Mouse (Mus musculus): ENCODE measurements around the gene Adap2.
"Not testable (repeated sequence)": the region's sequence is repeated elsewhere in the genome, so short reads cannot be mapped to it uniquely, and the experiment has no call there.

Gene Adap2

DNA sequence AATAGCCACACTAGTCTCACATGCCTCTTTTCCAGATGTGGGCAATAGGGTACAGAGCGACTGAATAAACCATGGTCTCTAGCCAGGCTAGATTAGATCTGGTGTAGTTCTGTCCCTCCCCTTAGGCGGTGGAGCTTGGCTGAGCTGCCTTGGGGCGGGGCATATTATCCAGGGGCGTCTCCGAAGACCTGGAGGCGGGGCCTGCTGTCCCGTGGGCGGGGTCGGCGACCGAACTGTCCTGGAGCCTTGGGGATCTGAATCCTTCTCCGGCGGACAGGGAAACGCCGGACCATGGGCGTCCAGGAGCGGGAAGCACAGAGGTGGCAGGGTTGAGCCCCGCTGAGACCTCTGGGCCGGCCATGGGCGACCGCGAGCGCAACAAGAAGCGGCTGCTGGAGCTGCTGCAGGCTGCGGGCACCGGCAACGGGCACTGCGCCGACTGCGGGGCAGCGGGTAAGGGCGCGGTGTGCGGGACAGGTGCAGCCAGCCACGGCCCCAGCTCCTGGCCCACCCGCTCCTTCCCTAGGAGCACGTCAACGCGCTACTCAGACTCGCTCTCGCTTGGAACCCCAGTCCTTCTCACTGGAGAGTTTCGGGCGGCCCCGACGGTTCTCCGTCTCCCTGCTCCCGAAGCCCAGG is at the start of gene Adap2:
Gene Adap2 (plus strand): TSS at position 249 of the 639 bp plus-strand sequence.
- peak; percentile 93 for DNase-seq (ENCODE audit: low spot score)

DNA sequence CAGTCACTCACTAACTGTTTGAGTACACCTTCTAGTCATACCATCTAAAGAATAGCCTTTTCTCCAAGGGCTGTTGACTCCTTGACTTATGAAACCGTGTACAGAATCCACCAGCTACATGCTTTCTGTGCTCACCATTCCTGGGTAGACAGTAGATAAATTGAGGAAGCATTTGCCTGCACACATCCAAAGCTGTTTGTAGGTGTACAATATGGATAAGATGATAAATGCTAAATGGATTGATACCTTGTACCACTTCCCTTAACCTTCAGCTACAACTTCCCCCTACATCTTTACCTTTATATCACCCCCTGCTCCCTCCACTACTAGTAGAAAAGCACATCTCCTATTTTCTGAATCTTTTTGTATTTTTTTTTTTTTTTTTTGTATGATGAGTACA is 49.5 kb upstream of the Adap2 start:
- DNase-seq (ENCODE audit: low spot score) = no peak

DNA sequence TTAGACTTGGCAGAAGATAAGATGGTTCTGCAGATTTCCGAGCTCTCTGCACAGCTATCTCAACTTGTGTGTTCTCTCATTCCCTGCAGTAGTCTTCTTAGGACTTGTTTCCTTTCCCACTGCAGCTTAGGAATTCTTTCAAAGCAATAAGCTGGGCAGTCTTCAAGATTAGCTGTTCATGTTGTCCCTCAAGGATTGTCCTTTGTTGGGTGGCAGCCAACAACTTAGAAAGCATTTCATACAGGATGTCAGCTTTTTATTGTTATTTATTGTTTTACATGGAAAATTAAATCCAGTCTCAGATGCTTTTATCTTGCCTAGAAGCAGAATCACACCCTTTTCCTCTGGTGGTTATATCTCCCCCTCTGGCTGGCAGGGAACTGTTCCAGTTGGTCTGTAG is 37.5 kb upstream of the Adap2 start:
- DNase-seq (ENCODE audit: low spot score) = no peak

DNA sequence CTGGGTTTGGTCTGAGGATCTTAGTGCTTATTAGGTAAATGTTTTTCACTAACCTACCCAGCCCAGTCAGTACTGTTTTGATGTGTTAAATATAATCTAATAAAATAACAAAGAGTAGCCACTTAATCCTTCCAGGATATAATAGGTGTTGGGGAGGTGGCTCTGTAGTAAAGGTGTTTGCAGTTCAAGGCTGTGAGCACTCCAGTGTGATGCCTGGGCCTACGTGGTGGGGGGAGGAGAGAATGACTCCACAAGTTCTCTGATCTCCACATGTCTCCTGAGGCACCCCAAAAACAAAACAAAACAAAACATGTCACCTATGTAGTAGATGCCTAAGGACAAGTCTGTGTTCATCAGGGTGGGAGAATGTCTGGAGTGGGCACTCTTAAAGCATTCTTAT is 21.9 kb upstream of the Adap2 start:
- DNase-seq (ENCODE audit: low spot score) = no peak

DNA sequence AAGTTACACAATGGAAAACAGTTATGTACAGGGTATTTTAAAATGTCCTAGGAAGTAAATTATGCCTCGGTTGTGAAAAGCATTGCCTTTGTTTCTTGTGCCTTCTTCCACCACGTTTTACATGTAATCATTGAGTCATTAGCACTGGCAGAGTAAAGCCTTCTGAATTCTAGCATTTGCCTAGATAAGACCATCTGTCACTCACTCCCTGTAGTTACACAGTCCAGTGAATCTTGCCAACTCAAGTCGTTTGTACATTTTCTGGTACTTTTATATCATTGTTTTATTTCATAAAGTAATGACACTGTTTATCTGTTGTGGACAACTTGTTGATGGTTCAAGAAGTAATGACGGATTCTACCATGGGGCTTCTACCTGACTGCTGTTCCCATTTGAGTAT is 19.2 kb upstream of the Adap2 start:
- DNase-seq (ENCODE audit: low spot score) = no peak

DNA sequence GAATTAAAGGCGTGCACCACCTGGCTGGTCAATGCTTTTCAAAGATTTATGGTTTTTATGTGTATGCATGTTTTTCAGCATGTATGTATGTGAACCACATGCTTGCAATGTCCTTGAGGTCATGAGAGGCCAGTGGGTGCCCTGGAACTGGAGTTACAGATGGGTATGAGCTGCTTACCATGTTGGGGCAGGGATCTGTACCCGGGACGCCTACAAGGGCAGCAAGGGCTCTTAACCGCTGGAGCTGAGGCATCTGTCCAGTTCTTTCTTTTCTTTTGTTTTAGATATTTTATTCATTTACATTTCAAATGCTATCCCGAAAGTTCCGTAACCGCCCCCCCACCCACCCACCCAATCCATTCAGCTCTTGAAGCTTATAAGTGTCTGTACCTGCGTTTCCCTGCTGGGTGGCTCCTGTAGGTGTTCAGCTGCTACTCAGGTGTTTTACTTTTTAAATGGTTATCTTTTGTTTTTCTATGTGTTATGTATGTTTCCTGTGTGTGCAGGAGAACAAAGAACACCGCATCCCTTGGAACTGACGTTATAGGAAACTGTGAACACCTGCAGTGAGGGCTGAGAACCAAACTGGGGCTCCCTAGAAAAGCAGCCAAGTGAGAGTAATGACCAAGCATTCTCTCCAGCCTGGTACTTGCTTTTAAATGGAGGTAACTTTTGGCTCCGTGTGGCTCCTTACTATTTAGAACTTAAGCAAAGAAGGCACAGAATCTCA is 17.8 kb upstream of the Adap2 start:
- no peak for DNase-seq (ENCODE audit: low spot score)

DNA sequence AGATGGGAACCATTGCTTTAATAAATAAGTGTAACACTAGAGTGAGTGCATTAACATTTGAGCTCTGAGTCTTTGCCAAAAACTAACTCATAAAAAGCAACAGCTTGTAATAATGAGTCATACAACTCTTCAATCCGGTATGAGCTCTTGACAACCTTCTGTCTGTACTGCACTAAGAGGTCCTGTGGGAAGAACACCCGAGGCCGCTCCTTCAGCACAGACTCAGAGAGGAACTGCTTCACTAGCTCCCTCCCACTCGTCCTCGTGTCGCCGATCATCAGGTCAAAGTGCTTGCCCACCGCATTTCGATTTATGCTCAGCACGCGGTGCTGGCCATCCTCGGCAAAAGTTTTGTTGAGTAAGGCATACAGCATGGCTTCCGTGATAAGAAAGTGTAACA is 17.1 kb upstream of the Adap2 start:
- DNase-seq (ENCODE audit: low spot score) = no peak

DNA sequence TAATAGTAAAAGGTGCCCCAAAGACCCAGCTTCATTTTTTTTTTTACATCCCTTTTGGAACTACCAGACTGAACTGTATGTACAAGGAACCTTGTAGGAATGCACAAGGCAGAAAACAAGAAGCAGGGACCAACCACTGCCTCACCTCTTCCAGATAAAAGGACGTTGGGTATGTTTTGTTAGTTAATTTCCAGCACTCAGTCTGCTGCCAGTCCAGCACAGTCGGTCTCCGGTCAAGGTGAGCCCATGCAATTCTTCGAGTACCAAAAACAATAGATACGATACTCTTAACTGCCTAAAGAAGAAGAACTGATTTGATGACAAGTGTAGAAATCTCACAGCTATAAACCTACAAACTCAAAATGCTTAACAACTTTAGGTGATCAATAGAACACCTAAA is 16.1 kb upstream of the Adap2 start:
- no peak for DNase-seq (ENCODE audit: low spot score)

DNA sequence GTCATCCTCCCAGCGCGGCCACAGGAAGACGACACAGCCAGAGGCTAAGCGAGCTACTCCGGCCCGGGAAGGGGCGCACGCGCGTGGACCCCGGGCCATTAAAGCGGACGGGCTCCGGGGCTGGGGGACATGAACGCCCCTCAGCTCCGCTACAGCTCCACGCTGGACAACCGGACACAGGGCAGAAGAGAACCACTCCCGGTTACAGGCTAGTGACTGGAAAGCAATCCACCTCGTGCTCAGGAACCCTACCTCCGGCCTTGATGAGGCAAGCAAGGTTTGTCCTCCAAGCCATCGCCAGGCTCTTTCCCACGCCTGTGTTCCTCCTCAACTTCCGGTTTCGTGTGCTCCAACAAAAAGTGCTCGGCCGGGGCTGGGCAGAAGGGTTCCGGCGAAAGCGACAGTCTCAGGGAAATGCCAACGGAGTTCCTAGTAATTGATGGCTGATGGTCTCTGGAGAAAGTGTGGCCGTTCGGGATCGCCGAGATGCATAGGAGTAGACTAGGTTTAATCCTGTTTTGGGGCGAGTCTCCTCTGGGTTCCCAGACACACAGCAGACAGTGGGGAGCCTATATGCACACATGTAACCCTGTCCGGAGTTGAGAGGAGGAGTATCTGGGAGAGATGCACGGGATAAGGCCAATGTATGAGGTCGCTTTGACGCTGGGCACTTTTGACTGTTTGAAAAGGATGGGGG is 11.9 kb upstream of the Adap2 start, which contains the start of gene Tefm:
Gene Tefm (minus strand): TSS at position 351 of the 697 bp plus-strand sequence.
- peak; percentile 79 for DNase-seq (ENCODE audit: low spot score)

DNA sequence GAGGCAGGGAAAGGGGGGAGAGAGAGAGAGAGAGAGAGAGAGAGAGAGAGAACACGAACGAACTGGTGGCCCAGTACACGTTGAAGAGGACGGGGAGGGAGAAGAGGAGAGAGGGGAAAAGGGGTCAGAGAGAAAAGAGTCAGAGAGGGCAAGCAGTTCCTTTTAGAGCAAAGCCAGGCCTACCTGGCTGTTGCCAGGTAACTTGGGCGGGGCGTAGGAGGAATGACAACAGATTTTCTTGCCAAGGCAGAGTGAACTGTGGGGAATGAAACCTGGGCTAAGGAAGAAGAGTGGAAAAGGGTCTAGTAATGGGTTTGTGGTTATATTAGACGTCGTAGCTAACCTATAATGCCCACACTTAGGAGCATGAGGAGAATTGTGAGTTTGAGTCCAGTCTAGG is 11.0 kb upstream of the Adap2 start:
- no peak for DNase-seq (ENCODE audit: low spot score)

DNA sequence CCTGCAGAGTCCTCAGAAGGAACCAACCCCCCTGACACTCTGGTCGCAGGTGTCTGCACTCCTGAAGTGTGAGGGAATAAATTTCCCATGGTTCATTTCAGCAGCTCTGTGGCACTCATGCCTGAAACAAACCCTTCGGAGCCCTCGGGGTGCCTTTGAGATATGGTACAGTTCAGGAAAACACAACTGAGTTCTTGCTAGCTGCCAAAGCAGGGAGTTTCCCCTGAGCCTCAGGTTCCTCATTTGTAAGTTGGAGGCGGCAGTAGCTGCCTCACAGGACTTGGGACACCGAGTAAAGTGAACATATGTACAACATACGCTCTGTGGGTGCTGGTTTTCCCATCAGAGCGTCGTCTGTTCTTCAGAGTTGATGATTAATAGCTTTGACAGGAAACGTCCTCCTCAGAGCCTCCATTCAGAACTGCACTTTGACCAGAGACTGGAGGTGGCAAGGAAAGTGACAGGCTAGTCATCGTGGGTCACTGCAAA is 8.1 kb upstream of the Adap2 start:
- DNase-seq (ENCODE audit: low spot score) = peak; percentile 44

DNA sequence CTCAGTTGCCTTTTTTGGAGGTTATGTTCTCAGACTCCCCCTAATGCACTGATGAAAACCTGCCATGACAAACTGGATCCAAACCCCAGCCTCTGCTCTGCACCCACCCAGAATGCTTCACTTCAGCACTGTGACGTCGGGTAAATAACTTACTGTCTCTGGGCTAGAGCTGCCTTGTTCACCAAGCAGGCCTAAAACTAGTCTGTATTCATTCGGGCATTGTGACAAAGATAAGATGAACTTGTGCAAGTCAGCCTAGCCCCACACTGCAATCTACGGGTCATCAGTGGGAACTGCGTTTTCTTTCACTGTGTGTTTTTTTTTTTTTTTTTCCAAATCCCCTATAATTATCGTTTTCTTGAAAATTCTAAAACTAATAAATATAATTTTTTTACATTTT is 6.2 kb upstream of the Adap2 start:
- DNase-seq (ENCODE audit: low spot score) = no peak

DNA sequence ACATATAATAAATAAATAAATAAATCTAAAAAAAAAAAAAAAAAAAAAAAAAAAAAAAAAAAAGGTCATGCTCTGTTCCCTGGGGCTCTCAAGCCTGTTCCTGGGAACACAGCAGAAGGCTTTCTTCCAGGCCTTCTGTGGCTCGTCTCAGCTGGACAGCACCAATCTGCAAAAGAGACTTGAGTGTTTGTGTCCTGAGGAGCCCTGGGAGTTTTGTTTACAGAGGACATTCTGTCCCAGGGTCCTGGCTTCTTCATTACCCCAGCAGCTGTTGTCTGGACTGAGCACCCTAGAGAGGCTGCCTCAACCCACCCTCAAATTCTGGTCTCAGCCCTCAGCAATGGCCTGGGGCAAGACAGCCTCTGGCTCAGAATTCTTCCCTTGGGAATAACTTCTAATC is 5.6 kb upstream of the Adap2 start:
- peak; percentile 68 for DNase-seq (ENCODE audit: low spot score)

DNA sequence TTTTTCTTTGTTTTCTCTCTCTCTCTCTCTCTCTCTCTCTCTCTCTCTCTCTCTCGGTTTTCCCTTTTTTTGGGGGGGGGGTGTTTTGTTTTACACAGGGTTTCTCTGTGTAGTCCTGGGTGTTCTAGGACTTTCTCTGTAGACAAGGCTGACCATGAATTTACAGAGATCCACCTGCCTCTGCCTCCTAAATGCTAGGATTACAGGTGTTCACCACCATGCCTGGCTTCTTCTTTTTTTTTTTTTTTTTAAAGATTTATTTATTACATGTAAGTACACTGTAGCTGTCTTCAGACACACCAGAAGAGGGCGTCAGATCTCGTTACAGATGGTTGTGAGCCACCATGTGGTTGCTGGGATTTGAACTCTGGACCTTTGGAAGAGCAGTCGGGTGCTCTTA is 4.9 kb upstream of the Adap2 start:
- DNase-seq (ENCODE audit: low spot score) = not testable (repeated sequence)

DNA sequence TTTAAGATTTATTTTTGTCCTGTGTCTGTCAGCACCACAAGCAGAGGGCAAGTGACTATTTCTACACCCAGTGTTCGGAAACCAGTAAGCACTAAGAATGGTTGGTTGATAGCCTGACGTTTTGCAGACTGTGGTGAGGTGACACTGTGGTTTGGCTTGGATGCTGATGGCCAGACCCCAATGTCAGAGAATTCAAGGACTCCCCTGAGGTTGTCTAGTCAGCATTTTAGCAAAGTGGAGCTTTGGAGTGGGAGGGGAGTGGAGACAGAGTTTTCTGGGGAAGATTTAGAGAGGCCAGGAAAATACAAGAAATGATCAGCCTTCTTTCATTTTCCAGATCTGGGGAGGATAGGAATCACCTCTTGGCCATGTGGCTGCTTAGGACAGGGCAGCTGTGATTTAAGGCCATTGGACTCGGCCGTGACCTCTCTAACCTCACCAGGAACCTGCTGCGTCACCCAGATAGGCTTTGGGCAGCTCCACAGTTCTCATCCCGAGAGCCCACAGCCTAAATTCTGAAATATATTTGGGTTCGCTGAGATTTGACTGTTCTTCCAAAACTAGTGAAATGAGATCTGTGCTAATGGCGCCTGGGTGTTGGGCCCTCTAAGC is 4.4 kb upstream of the Adap2 start:
- DNase-seq (ENCODE audit: low spot score) = no peak

DNA sequence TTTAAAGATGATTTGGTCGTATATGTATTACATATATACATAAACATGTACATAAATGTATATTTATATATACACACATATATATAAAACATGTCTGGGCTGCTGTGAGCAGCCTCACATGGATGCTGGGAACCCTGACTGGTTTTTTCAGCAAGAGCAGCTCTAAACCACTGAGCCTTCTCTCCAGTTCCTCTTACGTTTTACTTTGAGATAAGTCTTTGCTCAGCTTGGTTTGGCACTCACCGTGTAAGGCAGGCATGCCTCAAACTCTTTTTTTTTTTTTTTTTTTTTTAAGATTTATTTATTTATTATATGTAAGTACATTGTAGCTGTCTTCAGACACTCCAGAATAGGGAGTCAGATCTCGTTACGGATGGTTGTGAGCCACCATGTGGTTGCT is 3.3 kb upstream of the Adap2 start:
- DNase-seq (ENCODE audit: low spot score) = no peak

DNA sequence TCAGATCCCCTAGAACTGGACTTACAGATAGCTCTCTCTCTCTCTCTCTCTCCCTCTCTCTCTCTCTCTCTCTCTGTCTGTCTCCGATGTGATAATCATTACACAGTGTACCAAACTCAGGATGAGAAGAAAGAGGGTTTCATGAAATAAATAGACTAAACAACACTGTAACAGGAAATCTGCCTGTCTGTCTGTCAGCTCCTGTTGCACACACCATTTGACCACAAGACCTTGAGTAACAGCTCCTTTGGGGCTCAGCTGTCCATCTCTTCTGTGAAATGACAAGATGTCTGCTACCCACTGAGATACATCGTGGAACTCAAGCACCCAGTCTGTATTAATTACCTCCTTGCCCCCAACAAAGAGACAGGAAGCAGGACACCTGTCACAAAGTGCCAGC is 2.4 kb upstream of the Adap2 start:
- no peak for DNase-seq (ENCODE audit: low spot score)

DNA sequence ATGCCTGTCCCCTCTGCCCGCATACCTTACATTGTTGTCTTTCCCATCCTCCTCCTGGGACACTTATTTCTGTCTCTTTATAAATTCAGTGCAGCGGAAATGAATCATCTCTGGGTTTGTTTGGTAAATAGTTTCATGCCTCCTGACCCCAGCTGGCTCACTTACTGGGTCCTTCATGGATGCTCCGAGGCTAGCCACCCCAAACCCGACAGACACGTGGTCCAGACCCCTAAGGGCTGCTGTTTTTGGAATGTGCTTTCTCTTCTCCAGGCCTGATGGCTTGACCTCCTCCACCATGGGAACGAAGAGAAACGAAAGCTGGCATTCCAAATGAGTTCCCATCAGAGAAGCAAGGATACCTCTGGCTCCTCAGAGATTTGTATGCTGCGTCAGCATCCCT is 1.5 kb upstream of the Adap2 start:
- DNase-seq (ENCODE audit: low spot score) = peak; percentile 55

DNA sequence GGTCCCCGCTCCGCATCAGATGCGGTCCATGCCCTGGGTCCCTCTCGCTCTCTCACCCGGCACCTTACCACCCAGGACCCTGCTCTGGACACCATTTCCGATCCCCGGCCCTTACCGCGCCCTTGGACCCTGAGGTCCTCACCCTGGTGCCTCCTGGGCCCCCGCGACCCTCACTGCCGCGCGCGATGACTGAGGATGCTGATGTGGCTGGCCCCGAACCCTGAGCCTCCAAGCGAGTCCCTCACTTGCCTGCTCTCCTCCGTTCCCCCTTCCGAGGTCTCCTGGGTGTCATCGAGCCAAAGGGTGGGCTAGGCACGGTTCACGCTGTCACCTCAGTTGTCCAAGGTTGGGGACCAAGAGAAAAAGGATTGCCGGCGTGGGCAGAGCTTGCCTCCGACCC is 596 bp downstream of the Adap2 start:
- no peak for DNase-seq (ENCODE audit: low spot score)

DNA sequence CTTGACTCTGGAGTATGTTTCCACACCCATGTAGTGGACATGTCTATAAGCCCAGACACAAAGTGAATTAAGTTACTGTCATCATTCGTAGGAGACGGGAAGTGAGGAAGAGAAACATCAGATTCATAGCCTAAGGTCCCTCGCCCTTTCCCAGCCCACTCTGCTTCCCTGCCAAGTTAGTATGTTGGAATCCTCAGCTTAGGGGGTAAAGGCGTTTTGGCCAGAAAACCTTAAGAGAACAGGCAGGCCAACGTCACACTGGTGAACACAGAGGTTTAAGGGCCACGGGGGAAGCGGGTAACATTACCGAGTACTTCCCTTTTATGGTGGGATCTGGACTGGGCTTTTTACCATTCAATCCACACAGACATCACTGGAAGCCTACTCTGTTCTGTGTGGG is 1.6 kb downstream of the Adap2 start:
- no peak for DNase-seq (ENCODE audit: low spot score)

DNA sequence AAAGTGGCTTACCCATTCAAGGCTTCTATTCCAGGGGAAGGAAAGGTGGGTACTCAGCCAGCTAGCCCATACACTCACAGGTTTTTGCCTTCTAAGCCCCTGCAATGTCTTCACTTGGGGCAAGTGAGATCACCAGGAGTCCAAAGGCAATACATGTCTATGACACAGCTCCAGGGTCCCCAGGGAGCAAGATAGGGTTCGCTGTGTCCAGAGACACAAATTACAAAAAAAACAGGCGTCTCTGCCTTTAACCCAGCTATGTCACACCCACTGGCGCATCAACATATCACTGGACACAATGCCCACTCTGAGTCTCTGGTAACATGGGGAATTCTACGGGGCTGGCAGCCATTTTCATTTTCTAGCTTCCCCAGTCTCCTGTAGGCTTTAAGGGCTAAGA is 2.1 kb downstream of the Adap2 start:
- no peak for DNase-seq (ENCODE audit: low spot score)

DNA sequence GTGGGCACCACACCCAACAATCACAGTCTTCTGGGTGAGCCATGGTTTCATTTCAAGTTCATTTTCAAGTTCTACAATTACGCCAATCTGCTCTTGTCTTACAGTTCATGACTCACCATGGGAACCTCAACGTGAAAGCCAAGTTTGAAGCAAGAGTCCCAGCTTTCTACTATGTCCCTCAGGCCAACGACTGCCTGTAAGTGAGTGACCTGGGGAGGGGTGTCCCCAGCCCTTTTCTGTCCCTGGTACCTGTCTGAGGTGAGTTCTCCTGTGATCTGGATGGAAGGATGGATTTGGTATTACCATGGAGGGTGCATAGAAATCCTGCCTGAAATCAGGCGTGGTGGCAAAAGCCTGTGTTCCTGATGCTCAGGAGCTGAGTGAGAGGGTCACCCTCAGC is 2.9 kb downstream of the Adap2 start:
- no peak for DNase-seq (ENCODE audit: low spot score)

DNA sequence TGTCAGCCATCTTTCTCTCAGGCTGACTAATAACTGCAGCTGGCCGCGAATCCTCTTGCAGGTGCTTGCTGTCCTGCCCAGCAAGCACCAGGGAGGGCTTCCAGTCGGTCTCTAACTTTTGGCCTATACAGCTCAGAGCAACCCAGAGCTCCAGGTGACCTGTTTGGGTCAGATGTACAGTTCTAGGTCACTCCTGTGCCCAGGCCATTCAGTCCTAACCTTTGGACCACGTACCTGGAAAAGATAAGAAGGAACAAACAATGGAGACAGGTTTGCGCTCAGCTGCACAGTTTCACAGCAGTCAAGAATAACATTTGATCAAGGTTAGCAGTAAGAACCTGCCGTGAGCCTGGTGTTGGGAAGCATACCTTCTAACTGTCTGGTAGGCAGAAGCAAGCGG is 5.1 kb downstream of the Adap2 start:
- DNase-seq (ENCODE audit: low spot score) = no peak

Data from lung, postnatal 25 days (tissue).